Mouse (Mus musculus): ENCODE results near the gene Tmem150a.

Tmem150a gene

GRCm38 (mm10) chr6:72352636-72353405 is 2.4 kb upstream of the Tmem150a start:
- no peak for DNase-seq (ENCODE audit: low spot score in 2 of 2)

GRCm38 (mm10) chr6:72354025-72354424 is 1.2 kb upstream of the Tmem150a start:
- no peak for DNase-seq (ENCODE audit: low spot score in 2 of 2)

- no peak for DNase-seq (ENCODE audit: low spot score in 2 of 2)
These were observed 820 bp downstream of the Tmem150a start for GRCm38 (mm10) chr6:72356001-72356532.

- no peak for DNase-seq (ENCODE audit: low spot score in 2 of 2)
These were observed 2.2 kb downstream of the Tmem150a start for GRCm38 (mm10) chr6:72357164-72358079.

- DNase-seq (ENCODE audit: low spot score in 2 of 2): no peak
These were observed 3.0 kb downstream of the Tmem150a start for GRCm38 (mm10) chr6:72358086-72358764.

- DNase-seq (ENCODE audit: low spot score in 2 of 2): no peak
These were observed 4.1 kb downstream of the Tmem150a start for GRCm38 (mm10) chr6:72359343-72359742.

- no peak for DNase-seq (ENCODE audit: low spot score in 2 of 2)
These were observed 4.8 kb downstream of the Tmem150a start for GRCm38 (mm10) chr6:72359891-72360598.

- no peak for DNase-seq (ENCODE audit: low spot score in 2 of 2)
These were observed 5.3 kb downstream of the Tmem150a start for GRCm38 (mm10) chr6:72360599-72360935.

GRCm38 (mm10) chr6:72361121-72361551 is 5.9 kb downstream of the Tmem150a start:
- DNase-seq (ENCODE audit: low spot score in 2 of 2): no peak

- peak; percentile 96 for DNase-seq (ENCODE audit: low spot score in 2 of 2)
These were observed 7.1 kb downstream of the Tmem150a start for GRCm38 (mm10) chr6:72362132-72363028.

GRCm38 (mm10) chr6:72364009-72364408 is 8.8 kb downstream of the Tmem150a start:
- no peak for DNase-seq (ENCODE audit: low spot score in 2 of 2)

GRCm38 (mm10) chr6:72364985-72365384 is 9.7 kb downstream of the Tmem150a start:
- no peak for DNase-seq (ENCODE audit: low spot score in 2 of 2)

GRCm38 (mm10) chr6:72366304-72366703 is 11.1 kb downstream of the Tmem150a start:
- no peak for DNase-seq (ENCODE audit: low spot score in 2 of 2)

- DNase-seq (ENCODE audit: low spot score in 2 of 2): no peak
These were observed 11.7 kb downstream of the Tmem150a start, which contains the start of gene Rnf181 for GRCm38 (mm10) chr6:72366844-72367443. TSS of gene Rnf181 (minus strand) at chr6:72366956.

- DNase-seq (ENCODE audit: low spot score in 2 of 2): no peak
These were observed 12.3 kb downstream of the Tmem150a start for GRCm38 (mm10) chr6:72367460-72367974.

GRCm38 (mm10) chr6:72369557-72369956 is 14.3 kb downstream of the Tmem150a start:
- DNase-seq (ENCODE audit: low spot score in 2 of 2): no peak

GRCm38 (mm10) chr6:72370091-72370490 is 14.8 kb downstream of the Tmem150a start:
- DNase-seq (ENCODE audit: low spot score in 2 of 2): no peak

GRCm38 (mm10) chr6:72371147-72371546 is 15.9 kb downstream of the Tmem150a start:
- DNase-seq (ENCODE audit: low spot score in 2 of 2): no peak

- DNase-seq (ENCODE audit: low spot score in 2 of 2): no peak
These were observed 16.3 kb downstream of the Tmem150a start for GRCm38 (mm10) chr6:72371571-72371970.

Measured in natural killer cell, adult 2 months (primary cell).